Mouse (Mus musculus) WW6 (cell line): ENCODE results near the gene Parp16.
"Not testable (repeated sequence)": the region's sequence is repeated elsewhere in the genome, so short reads cannot be mapped to it uniquely, and the experiment has no call there.

Source experiments
- DNase-seq: peaks from one replicate; pipeline ENCODE4 v3.0.0-alpha.2; 2013; ENCODE audit warnings: low read depth, low spot score

The Parp16 gene

DNA sequence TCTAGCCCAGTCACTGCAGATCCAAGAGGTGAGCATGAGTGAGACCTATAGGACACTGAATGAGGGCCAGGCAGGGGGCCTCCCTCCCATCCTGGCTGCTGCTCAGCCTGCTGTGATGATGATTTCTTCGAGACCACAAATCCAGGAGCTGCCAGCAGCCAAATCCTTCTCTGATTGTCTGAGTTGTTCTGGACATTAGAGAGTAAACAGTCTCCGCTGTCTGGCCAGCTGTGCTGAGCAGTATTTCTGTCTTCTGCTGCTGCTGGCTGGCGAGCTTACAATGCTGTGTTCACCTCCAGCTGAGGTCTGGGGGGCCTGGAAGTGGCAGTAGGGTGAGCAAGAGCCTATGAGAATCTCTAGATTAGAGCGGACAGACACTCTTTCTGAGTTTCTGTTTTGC, 48.1 kb downstream of the Parp16 start:
- no peak for DNase-seq

DNA sequence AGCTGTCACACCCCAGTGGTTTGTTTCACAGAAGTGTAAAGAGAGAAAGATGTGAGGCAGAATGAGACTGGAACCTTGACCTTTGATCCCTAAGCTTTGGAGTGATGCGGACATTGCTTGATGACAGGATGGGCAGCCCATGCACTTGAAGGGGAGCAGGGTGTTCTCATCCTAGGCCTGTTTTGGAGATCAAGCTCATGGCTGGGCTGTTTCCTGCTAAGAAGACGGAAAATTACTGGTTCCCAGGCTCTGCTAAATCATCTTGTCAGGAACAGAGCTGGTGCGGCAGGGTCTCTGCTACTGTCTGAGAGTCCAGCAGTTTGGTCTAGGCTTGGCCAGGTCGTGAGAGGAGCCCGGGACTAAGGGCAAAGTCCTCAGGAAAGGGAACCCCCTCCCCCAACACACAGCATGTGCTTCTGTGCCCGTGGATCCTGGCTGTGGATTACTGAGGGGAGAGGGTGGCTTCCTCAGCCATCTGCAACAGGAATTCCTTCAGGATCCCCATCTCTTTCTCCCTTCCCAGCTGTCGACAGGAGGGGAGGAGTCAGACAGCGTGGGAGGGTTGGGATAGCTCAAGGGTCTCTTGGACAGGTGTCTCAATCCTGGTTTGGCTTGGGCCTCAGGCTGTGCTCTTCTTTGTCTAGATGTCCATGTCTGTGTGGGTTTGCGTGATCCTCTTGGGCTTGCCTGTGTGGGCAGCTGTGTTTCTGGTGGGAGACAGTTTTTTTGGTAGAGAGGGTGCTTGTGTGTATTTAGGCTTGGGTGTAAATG, 49.1 kb downstream of the Parp16 start:
- no peak for DNase-seq

DNA sequence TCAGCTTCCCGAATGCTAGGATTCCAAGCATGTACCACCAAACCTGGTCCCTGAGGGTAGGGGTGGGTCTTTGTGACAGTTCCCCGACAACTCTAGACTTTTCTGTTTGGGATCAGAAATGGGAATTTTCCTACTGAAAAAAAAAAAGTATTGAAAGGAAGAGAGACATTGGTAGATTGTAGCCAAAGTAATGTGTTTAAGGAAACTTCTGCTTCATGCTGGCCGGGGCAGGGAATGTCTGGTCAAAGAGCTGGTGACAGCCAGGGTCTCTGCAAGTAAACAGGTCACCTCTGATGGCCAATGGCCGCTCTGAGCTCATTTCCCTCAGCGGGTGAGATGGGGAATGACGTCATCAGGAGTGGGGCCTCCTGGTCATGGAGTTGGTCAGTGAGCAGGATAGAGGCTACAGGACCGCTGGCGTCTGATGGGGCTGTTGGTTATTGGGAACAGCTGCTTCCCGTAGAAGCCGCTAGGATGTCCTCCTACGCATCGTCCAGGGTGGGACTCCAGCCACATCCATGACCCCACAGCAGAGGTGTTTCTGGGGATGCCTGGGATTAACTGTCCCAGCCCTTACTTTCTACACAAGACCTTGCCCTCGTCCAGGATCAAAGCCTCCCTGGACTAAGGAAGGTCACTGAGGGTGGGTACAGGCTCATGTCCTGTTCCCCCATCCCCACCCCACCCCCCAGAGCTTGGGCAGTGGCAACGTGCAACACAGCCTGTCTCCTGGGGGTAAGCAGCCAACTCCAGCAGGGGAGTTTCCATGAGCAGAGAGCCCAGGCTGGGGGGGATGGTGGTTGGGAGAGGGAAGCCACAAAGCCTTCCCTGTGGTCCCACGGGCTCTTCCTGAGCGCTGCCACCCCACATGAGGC, 52.6 kb downstream of the Parp16 start:
- no peak for DNase-seq

DNA sequence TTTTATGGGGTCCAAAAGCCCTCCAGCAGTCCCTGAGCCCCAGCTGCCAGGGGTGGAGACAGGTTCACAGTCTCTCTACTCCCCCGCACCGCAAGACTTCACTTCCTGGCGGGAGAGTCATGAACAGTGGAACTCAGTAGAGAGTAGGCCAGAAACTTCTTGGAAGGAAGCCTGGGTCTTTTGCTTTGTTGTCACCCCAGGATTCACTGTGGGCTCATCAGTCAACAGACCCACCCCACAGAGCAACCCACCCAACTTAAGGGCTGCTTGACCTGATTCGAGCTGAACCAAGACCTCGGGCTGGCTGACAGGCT, 53.2 kb downstream of the Parp16 start:
- no peak for DNase-seq

DNA sequence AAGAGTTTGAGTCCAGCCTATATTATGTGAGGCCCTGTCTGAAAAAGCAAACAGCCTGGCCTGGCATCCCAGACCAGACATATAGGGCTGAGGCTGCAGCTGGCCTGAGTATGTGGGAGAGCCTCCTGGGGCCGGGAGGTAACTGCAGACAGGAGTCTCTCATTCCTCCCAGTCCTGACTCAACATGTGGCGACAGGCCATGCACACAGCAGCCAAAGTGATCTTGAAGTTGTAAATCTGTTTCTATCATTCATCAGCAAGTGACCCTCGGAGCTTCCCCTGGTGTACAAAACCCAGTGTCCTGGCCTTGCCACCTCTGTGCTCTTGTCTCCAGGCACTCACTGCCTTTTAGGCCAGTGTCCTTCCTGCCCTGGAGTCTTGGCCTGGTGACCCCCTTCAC, 56.9 kb downstream of the Parp16 start:
- no peak for DNase-seq

DNA sequence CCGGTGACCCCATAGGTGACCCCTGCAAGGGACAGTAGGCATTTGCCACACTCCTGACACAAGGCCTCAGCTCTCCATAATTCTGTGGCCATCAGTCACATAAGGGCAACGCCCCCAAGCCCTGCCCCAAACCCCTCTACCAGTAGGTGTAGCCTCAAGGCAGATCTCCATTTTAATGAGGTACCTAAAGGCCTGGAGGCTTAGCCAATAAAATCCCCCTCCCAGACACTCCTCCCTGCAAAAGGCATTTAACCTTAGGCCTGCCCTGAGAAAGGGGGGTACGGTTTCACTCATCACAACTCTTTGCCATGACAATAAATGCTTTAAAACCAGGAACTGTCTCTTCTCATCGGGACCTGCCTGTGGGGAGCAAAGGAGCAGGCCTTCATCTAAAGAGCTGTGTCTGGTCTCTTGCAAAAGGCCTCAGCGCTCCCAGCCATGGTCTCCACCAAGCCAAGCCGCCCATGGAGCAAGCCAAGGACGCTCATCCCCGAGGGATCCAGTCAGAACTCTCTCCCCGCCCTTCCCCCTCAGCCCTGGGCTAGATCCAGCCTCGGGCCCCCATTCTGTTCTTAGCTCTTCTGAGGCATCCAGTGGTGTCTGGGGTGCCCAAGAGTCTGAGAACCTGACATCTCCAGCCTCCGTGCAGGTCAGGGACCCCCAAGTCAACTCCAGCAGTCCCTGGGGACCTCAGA, 60.9 kb downstream of the Parp16 start:
- no peak for DNase-seq

DNA sequence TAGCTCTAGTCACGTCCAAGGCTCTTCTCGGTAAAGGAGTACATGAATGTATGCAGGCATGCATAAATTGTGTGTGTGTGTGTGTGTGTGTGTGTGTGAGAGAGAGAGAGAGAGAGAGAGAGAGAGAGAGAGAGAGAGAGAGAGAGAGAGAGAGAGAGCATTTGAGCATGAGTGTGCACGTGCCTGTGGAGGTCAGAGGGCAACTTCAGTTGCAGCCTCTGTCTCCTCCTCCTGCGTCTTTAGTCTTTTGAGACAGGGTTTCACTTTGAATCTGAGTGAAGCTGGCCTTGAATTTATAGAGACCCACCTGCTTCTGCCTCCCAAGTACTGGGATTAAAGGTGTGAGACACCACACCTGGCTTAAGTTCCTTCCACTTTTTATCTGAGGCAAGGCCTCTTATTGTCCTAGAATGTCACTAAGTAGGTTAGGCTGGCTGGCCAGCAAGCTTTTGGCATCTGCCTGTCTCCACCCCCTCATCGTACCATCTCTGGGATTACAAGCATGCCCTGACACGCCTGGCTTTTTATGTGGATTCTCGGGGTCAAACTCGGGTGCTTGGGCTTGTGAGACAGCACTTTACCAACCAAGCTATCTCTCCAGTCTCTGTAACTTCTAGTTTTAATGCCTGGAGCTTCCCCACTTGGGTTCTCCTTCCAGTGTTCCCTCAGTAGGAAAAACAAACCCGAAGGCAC, 62.2 kb downstream of the Parp16 start:
- no peak for DNase-seq

DNA sequence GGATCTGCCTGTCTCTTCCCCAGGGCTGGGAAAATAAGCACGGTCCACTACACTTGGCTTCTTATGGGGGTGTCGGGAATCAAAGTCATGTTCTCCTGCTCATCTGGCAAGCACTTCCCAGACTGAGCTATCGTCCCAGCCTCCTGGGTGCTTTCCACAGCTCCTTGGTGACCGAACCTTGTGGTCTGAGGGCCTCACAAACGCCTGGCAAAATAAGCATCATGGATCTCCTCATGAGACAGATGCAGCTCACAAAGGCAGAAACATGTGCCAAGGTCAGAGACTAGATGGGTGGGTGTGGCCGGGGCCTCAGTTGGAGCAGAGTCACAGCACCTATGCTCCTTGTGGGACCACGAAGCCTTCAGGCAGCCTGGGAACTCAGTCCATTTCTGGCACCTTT, 64.2 kb downstream of the Parp16 start:
- DNase-seq = no peak

DNA sequence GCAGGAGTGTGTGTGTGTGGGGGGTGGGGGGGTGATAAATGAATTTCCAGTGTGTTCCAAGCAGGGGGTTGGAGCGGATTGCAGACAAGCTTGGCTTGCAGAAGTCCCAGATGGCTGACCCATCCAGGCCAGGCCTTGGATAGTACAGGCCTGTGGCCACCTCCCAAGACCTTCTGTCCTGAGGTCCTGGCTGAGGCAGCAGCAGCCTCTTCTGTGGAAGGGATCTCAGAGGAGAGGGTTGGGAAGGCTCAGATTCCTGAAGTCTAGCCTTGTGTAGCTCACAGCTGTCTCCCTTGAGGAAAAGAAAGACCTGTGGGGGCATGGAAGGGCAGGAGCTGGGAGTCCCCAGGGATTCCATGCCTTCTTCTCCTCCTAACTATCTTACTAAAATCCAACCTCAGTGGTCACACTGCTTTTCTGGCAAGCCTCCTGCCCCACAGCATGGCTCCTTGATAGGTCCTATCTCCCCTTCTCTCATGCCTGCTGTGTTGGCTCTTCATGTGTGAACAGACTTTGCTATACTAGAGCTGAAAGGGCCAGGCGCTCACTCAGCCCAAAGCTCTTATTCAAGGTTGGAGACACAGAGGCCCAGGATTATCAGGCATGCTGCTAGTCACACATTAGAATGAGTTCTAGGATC, 66.6 kb downstream of the Parp16 start:
- DNase-seq = no peak

DNA sequence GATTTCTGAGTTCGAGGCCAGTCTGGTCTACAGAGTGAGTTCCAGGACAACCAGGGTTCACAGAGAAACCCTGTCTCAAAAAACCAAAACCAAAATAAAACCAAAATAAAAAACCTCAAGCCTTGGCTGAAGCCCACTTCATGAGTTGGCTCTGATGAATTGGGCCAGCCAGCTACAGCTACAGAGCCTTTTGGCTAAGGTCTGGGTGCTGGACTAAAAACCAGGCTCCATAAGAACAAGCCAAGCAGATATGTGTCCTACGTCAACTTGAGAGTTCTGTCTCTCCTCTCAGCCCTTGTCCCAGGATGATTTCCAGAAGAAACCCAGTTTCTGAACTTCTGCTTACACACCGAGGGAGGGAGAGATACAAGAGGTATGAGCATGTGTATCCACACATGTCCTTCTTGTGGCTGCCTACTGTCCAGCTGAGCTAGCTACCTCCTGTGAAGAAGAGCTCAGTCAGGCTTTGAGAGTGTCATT, 67.5 kb downstream of the Parp16 start:
- no peak for DNase-seq

DNA sequence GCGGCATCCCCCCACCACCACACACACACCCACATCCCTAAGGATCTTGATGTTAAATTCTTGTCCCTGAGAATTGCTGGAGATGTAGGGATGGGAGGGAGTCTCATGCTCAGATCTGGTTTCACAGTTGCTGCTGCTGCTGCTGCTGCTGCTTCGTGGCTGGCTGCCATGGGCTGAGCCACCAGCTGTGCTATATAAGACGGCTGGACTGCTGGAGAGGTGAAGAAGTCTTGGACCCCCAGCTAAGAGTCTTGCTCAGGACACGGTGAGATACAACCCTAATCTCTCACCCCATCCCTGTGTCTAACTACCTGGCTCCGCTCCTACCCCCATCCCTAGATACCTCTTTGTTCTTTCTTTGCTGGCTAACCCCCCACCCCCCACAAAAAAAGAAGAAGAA, 69.8 kb downstream of the Parp16 start, which contains the start of gene Cilp:
Gene Cilp (plus strand): TSS at position 222 of the 400 bp plus-strand sequence.
- no peak for DNase-seq

DNA sequence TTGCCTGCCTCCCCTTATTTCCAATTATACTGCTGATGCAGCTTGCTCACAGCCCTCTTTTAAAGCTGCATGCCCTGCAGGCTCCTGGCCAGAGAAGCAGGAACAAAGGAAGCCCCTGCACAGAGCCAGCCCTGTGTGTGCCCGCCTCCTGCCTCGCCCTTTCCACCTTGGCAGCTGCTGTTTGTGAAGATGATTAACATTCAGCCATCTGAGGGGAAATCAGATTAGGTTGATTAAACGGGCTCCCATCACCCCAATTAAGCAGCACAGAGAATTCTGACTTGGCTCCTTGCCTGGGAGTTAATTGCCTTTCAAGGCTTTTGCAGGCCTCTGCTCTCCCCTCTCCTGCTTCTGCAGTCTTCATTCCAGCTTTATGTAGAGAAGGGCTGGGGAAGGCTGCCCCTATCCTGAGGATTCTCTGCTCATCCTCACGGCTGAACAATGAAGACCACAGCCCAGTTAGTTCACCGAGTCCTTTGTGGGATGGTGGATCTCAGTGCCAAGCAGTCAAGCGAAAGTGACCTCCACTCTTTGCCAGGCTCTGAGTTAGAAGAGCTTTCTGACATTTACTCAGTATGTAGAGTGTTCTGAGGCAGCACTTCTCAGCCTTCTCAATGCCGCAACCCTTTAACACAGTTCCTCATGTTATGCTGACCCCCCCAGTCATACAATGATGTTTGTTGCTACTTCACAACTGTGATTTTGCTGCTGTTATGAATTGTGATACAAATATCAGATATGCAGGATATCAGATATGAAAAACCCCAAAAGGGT, 72.8 kb downstream of the Parp16 start:
- no peak for DNase-seq

DNA sequence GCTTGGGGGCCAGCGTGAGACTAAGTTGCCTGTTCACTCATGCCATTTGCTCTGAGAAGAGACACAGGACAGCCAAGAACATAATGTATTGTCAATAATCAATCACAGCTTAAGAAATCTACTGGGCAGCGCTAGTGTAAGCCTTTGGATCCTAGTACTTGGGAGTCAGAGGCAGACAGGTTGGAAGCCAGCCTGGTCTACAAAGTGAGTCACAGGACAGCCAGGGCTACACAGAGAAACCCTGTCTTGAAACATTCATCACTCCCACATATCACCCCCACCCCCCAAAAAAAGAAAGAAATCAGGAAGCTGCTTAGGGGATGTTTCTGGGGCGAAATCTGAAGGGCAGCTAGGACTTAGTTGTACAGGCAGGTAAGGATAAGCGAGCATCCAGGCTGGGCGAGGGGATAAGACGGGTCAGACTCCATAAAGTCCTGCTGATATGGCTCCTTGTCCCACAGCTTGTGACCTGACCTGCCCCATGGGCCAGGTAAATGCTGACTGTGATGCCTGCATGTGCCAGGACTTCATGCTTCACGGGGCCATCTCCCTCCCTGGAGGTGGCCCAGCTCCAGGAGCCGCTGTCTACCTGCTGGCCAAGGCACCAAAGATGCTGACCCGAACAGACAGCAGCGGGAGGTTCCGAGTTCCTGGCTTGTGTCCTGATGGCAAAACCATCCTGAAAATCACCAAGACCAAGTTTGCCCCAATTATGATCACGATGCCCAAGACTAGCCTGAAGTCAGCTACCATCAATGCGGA, 78.1 kb downstream of the Parp16 start:
- DNase-seq = no peak

DNA sequence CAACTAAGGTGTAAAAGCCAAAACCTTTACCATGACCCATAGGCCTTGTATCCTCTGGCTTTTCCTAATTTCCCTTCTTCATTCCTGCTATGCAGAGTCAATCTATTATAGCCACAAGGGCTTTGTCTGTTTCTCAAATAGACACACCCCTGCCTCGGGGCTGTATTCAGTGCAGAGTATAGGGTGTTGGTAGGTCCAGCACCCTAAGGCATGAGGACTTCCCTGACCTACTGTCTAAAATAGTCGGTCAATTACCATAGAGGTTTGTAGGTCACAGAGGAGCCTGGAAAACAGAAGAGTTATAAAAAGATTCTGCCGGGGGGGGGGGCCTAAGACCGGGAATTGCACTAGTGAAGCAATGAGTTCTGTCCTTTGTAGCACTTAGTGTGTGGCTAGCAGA, 78.7 kb downstream of the Parp16 start:
- DNase-seq = no peak

DNA sequence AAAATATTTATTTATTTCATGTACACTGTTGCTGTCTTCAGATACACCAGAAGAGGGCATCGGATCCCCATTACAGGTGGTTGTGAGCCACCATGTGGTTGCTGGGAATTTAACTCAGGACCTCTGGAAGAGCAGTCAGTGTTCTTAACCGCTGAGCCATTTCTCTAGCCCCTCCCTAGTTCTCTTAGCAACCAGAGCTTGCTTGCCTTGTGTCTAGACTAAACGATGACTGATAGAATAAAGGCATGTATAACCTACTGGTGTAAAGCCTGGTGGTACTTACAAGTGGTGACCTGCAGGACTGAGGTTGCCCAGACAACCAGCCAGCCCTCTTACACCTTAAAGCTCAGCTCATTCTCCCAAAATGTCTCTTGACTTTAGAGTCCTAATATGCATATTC, 79.7 kb downstream of the Parp16 start:
- not testable (repeated sequence) for DNase-seq

DNA sequence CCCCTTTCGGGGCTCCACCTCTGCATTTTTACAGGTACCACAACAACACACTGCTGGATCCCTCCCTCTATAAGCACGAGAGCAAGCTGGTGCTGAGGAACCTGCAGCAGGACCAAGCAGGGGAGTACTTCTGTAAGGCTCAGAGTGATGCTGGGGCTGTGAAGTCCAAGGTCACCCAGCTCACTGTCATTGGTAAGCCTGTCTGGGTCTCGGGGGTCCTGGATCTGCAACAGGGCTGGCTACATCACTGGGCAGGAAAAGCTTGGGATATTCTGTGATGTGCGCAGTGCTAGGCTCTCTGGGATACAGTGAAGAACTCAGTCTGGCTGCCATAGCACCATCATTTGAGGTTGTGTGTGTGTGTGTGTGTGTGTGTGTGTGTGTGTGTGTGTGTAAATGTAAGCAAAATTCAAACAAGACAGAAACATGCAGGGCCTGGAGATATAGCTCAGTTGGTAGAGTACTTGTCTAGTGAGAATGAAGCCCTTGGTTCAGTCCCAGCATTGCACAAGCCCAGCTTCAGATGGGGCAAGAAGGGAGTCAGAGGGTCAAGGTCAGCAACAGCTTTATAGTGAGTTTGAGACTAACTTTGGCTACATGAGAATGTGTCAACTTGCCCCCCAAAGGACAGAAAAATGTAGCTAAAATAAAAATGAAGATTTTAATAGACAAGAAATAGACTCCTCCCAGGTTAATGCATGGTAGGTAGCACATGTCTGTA, 80.8 kb downstream of the Parp16 start:
- no peak for DNase-seq

DNA sequence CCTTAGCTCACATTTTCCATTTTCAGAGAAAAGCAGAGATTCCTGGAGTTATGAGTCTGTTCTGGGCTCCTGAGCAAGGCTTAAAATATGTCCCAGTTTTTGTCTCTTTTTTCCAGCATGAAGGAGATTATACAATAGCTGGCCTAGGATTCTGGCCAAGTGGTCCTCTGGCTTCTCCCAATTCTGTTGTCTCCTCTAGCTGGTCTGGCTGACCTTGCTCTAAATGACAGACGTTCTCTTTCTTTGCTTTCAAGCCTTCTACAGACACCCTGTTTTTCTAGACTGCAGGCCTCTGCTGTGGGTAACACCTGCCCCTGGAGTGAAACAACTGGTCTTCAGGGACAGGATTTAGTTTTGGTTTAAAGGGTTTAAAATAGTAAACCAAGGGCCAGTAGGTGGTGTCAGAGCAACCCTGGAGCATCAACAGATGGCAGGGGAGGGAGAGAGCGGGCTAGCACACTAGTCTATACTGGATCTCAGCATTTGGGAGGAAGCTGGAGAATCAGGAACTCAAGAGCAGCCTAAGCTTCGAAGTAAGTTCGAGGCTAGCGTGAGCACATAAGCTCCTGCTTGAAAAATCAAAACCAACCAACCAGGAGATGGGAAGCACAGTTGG, 86.5 kb downstream of the Parp16 start:
- no peak for DNase-seq

DNA sequence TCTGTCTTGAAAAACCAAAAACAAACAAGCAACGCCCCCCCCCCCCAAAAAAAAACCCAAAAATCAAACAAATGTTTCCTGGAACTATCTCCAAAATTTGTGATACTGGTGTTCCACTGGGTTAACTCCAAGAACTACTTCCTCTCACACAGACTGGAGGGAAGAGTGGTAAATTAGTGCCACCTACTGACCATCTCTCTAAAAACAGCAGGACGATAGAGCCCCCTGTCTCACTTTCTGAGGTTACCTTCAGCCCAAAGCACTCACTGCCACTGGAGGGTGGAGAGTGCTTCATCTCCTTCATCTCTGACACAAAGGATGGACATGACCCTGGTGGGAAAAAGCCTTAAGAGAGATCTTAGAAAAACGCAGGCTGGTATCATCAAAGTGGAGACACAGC, 88.1 kb downstream of the Parp16 start:
- no peak for DNase-seq

DNA sequence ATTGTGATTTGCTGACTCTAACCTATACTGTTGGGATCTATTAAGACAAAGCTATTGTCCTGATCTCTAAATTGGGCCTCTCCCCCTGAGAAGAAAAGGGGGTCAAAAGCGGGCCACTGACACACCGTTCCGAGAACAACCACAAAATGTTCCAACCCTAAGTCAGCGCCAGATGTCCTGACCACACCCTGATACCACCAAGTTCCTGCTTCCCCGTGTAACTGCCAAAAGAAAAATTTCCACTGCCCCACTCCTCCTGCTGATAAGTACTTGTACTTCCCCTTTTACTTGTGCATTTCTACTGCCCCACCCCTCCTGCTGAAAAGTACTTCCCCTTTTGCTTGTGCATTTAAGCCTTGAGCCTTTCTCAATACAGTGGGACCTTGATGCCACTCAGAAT, 93.1 kb downstream of the Parp16 start:
- DNase-seq = not testable (repeated sequence)
